Mouse (Mus musculus) kidney, postnatal 14 days (tissue): ENCODE results near the gene Hddc2.
A peak's percentile ranks its signal among the peaks of the same experiment; 100 is the strongest.

Experiments used
- DNase-seq: peaks from one replicate; pipeline ENCODE4 v3.0.0; 2022; ENCODE audit warnings: mixed read lengths

The Hddc2 gene

DNA sequence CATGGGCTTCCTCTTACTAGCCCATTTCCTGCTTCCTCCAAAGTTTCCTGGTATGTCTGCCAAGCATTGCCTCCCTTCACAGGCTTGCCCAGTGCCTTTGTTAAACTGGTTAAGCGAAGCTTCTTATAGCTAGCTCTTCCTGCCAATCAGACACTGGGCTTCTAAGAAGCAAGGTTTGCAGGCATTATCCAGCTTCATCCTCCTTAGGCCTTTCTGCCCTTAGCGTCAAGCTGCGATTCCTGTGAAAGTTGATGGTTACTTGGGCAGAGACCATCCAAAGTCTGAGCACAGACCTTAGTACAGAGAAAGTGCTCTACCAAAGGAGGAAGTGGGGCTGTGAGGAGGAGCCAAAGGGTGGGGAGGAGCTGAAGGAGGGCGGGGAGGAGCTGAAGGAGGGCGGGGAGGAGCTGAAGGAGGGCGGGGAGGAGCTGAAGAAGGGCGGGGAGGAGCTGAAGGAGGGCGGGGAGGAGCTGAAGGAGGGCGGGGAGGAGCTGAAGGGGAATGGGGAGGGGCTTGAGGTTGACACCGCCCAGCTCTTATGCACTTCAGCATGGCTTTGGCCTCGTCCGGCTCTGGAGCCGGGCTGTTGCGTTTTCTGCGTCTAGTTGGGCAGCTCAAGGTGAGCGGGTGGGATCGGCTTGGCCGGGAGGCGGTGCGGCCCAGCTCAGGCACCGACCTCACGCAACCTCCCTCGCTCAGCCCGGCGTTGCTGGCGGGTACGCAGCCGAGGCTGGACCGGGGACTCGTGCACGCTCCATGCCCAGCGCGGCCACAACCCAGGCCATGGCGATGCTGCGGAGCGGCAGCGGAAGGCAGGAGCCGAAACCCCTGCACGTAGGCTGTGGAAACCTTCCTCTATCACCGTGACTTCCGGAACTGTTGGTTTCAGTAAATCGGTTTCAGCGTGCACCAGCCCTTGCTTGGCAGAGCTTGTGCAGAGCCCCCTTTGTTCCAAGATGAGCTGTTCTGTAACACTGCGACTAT is at the start of gene Hddc2:
TSS of gene Hddc2 (plus strand) at position 519 of the 984 bp plus-strand sequence.
- peak; percentile 86 for DNase-seq

DNA sequence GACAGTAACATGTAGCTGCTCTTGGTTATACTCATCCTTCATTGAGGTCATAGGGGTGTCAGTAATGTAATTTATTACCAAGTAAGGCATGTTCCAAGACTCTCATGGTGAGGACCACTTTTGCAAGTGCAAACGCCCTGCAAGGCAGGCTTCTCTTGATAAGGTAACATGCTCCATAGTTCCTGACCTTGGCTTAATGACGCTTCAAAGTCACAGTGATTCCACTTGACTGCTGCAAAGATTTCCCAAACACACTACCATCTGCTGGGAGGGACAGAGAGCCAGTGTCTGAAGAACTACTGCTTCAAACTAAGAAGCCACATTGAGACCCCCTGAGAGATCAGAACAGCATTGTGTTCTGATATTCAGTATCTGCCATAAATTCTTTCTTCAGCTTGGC is 40.4 kb upstream of the Hddc2 start:
- no peak for DNase-seq

DNA sequence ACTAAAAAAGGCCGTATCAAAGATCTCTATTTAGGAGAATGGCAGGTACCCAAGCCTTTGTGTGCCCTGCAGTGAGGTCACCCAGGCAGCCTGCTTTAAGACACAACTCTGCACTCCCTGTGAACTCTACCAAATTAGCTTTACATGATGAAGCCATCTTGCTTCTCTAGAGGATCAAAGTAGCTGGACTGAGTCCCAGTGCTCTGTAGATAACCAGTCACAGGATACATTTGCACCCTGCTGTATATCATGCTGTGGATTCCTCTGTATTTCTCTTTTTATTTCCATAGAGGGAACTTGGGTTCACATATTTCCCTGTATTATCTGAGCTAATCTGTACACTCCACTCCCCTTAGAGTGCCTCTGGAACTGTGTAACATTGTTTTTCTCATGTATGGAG is 40.0 kb upstream of the Hddc2 start:
- no peak for DNase-seq

DNA sequence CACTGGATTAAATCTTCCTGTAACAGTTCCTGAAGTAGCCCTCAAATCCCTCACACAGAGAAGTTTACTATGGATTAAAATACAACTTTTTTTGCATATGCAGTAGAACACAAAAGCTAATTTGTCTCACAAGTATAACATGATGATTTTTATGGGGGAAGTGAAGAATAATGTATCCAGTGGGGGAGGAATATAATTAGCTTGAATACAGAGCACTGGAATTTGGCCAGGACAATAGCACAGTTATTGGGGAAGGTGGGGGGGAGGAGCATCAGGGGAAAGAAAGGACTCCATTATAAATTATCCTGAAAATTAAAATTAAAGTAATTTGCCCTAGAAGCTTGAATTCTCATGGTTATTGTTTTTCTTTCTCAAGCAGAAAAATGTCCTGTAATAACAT is 25.4 kb upstream of the Hddc2 start:
- DNase-seq = no peak

DNA sequence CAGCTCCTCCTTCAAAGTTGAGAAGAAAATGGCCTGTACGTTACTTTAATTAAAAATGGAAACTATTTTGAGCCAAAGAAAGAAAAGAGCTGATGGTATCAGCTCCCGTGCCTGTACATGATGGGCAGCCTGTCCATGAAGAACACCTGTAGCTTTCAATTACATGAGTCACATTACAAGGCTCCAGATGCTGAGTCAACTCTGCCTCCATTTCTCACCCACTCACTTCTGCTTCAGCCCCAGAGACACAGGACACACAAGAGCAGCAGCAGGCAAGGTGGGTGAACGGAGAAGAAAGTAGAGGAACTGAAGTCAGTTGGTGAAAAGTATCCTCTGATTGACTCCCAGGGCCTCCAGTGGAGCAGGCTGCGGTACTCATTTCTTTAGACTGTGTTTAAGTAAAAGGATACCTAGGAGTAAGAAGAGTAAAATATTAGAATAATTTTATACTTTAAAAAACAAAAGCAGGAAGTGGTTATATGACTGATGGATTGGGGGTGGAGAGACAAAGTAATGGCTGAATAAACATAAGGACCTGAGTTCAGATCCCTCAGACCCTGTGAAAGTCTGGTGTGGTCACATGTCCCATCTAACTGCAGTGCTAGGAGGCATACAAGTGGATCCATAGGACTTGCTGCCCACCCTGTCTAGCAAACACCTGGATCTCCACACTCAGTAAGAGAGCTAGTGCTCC is 24.3 kb upstream of the Hddc2 start:
- DNase-seq = no peak

DNA sequence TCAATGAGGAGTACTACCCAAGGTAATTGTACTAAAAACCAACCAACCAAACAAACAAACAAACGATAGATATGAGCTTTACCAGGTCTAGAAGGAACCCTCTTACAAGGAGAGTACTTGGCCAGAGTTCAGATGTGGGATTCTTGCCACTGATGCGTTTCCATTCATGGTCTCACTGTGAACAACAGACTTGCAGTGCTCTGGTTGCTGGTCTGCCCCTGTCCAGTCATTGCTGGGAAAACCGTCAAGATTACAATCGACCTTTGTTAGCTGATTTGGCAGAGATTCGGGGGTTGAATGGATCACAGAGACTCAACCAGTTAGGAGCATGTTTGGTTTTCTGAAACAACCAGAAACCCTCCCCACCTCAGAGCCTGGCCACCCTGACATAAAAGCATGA is 17.5 kb upstream of the Hddc2 start:
- DNase-seq = no peak

DNA sequence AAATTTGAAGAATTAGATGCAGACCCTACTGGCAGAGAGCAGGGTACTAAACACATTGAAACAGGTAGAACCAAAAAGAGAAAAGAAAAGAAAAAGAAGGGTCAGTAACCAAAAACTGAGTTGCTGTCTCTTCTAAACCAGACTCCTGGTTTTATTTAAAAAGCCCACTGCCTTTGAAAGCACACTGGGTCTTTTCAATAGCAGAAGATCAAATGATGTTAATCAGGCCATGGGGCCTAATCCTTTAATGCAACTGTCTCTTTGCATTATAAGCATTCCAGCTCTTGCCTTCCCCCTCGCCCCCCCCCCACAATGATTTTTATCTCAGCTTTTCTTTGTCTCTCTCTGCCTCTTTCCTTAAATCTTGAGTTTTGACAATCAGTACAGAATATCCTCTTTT is 16.7 kb upstream of the Hddc2 start:
- no peak for DNase-seq

DNA sequence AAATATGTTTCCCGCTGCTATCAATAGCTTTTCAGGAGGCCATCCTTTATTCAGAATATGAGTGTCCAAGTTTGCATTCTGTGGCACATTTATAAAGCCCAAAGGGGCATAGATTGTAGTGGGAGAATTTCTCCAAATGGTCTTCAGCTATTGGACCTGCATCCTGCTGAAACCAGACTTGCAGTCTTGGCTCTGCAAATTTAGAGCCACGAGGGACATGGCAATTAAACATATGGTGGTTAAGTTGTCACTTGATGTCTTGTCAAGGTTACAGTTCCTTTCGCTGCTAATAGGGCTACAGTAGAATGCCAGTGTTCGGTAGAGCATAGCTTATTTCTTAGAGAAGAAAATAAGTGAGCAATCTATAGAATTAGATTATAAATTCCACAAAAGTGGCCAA is 16.1 kb upstream of the Hddc2 start:
- no peak for DNase-seq

DNA sequence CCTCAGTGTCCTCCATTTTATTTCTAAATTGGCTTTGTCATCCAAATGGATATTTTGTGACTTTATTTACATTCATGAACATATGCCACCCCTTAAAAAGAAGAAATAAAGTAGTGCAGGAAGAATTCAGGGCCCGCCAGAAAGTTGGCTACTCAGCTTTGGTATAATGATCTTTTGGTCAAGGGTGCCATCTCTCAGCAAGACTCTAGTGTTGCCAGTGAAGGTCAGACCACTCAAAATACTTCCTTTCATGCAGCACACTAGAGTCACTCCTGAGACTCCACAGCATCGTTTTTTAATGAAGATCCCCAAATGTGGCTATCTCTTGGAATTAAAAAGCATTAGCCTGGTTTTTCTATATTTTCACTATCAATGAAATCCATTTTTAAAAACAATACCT is 14.9 kb upstream of the Hddc2 start:
- DNase-seq = no peak

DNA sequence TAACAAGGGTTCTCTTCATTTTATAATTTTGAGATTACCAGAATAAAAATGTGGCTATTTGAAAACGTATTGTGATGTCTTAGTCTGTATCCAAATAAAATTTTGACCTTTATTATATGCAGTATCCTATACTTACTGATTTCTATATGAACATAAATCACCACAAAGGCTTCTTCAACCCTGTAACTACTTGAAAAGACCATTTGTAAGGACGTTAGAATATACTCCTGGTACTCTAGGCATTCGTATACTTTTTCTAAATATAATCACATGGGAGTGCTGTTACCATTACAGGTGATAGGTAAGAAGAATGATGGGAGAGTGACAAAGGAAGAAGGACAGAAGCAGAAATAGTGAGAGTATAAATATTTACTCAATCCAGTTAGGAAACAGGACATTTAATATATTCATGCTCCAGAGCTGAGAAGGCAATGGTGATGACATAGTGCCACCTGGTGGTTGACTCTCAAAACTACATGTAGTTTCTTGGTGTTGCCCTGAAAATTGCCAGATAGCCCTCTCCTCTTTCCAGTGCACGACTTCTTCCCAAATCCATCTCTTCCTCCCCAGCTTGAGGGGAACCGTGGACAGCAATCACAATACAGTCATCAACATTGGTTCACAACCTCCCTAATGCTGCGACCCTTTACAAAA is 14.1 kb upstream of the Hddc2 start:
- peak; percentile 68 for DNase-seq

DNA sequence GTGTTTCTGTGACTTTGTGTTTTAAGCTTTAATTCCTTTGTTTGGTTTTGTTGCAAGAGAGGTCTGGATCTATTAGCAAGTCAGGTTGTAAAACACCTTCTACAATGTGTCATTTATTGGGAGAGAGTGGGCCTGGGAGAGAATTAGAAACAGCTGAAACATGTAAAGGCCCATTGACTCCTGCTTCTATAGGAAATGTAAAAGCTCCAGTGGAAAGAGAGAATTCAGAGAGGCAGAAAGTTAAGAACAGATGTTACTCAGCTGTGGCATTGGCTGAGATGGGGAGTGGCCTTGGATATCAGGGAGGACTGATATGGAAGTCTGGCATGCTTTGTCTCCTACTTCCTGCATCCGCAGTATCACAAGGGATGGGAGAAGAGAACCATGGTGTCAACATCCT is 12.9 kb upstream of the Hddc2 start:
- no peak for DNase-seq

DNA sequence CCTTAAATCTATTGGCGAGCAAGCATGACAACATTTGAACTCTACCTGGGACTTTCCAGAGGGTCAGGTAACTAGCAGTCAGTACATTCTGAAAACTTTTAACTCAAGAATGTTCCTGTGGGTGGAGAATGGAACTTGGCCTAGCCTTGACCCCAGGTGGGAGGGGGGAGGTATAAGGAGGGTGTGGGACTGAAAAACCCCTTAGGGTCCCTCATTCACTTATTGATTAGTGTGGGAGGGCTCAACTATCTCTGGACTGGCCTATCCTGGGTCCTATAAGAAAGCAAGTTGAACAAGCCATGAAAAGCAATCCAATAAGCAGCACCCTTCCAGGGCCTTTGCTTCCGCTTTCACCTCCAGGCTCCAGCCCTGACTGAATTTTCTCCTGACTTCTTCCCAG is 9.7 kb upstream of the Hddc2 start:
- DNase-seq = no peak

DNA sequence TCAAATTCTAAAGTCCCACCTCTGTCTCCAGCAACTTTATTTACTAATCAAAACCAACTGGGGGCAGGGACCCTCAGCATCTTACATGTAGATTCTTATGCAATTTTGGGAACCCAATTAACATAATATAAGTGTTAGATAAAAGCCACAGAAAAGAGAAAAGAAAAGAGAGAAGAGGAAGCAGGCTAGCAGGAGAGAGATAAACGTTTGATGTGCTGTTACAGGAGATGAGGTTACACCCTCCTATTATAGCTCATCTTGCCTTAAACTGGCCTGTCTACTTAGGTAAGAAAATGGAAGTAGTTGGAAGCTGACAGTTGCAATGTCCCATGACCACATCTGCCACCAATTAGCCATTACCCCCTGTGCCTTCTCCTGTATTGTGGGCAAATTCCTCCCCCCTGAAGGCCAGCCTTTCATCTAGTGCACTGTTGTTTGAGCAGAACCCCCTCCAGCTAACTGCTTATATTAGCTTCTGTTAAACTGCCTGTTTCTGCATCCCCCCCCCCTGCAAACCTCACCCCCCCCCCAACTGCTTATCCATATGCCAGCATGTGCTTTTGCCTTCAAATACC is 6.1 kb upstream of the Hddc2 start:
- no peak for DNase-seq

DNA sequence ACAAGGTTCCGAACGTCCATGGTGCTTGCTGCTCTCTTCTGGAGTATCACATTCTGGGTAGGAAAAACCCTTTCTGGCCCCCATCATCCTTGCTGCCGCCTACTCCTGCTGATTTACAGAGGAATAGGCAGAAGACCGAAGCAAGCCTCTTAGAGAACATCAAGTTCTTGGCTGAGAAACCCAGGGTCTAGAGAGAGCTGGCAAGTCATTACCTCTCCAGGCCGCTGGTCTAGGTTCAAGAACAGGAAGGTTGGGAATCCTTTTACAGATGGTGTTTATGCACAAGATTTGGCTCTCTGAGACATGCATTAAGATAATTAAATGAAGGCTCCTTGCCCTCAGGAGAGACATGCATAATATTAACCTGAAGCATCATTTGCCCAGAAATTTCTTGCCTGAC is 5.3 kb downstream of the Hddc2 start:
- no peak for DNase-seq

DNA sequence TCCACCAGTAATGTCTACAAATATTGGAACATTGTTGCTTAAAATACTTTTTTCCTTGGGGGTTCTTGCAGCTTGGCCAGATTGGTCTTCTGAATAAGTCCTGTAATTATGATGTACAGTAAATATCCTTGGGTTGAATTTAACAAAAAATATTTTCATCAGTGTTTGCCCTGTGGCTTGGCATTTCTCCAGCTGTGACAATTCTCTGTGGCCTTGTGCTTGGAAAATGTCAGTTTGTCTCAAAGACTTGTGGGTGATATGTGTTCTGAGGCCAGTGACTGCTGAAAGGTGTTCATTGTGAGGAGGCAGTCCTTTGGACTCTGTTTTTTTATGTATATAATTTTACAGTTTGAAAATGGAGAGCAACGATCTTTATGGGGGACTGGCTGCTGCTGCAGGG is 16.3 kb downstream of the Hddc2 start:
- no peak for DNase-seq

DNA sequence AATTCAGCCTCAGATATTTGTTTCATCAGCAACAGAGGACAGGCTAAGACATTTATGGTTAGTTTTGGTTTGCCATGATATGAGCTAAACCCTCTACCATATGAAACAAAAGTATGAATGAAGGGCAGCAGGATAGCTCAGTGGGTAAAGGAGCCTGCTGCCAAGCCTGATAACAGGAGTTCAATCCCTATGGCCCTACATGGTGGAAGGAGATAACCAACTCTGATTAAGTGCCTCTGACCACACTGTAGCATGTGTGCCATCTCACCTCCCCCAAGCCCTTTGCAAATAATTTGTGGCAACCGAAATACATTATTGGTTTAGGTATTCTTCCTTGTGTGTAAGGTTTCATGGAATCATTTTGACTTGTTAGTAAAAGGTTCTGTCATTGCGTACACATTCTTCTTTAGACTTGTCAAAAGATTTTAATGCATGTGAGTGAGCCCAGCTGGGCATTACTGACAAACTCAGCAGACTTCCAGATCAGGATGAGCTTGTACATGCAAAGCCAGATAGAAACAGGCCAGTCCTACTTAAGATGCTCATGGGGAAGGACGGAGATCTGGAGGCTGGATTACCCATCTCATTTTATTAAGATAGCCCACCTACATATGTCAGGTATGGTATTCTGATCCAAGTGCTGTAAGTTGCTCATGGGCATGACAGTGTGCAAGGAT is 17.2 kb downstream of the Hddc2 start:
- DNase-seq = no peak

DNA sequence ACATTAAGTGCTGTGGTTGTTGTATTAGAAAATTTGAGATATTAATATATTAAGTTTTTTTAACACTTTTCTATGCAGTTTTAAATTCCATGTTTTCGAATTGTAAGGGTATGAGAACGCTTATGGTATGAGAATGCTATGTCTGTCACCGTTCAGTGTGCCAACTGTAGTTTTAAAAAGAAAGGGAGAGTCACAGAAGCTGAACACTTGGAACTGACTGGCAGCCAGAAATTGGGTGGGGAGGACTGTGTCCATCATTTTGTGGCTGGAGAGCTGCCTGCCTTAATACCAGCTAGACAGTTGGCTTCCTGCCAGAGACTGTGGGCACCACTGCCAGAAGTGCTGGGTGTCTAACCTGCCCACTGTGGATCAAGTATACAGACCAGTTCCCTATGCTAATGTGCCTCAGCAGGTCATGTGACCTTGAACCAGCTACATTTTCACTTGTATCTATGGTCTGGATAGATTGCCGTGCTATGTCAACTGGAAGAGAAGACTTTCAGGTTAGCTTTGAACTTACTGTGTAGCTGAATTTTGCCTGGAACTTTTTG is 18.1 kb downstream of the Hddc2 start:
- peak; percentile 39 for DNase-seq

DNA sequence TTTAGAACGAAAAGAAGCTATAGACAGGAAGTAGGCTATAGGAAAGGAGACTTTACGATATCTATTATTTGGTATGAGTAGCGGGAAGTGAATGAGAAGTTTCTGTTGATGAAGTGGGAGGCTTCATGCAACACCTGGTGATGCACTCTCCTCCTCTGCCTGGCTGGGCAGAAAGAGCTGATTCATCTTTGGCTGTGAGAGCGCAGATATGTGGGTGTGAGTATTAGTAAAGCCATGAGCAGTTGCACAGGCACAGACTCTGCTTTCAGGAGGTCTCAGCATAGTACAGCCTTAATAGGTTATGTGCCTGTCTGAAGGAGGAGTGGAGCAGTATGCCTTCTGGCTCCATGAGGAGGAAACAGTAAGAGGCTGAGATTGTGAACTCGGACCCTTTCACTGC is 23.2 kb downstream of the Hddc2 start:
- no peak for DNase-seq

DNA sequence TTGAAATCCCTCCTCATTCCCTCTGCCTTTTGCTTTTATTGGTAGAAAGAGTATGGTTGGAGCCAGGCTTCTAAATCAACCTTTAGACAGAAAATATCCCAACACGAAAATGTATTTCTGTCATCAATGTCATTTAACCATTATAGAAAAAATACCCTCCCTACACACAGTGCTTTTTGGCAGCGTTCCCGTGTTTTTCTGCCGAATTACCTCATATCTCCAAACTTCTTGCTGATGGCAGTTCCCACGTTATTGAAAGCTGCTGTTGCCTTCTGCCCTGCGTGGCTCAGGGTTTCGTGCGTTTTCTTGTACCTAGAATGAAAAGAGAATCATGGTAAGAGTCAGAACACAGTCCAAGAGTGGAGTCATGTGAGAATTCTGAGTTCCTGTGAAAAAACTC is 33.2 kb downstream of the Hddc2 start:
- DNase-seq = no peak

DNA sequence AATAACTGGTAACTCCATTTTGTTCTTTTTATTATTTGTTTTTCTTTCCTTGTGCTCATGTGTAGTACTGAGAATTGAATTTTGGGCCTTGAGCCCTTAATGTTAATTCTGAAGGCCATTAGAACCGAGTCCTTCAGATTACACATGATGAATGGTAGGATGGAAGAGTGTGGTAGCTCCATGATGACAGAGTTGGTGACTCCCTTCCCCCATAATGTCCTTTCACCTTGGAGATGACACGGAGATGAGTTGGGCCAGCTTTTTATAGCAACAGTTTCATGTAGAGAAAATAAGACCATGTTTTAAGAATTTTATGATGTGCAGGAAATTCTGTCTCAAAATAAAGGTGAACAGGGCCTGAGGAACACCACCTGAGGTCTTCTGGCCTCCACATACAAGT is 37.9 kb downstream of the Hddc2 start:
- no peak for DNase-seq

DNA sequence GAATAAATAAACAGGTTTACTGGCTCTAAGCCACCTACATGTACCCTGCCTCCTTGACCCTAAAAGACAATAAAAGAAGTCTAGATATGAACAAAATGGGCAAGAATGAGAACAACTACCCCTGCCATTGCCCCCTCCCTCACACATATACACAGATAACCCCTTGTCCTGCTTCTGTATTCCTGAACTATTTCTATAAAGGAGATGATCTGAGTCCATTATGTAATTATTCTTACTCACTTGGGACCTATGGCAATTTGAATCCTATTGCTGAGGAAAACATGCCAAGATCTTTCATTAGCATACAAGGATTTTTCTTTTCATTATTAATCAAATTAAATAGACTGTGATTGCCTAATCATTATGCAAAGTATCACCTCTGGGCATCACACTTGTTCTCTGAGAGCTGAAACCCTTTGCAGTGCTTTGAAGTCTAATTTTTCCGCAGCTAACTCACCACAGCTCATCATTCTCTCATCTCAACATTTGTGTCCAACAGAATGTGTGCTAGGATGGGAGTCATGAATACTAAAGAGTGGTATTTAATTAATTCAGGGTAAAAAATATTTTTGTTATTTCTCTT is 39.8 kb downstream of the Hddc2 start:
- DNase-seq = no peak

DNA sequence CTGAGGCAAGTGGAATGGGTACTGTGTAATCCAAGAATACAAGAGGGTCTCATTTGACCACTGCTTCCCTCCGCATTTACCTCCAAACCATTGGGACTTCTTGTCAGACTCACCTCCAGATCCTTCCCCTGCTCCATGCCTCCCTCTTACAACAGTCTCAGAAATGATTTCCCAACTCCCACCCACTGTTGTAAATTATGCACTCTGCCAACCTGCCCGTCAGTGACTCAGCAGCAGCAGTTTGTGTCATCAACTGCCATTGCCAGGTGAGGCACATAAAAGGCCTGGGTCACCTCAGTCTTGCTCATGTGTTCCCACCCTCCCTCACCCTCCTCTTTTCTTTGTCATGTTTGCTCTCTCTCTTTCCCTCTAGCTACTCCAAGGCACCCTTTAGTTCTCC is 41.0 kb downstream of the Hddc2 start:
- no peak for DNase-seq
